Mouse (Mus musculus) cerebellum, postnatal 4 days (tissue): ENCODE data around the gene Ccl3.

Experiments
- DNase-seq, 2 experiments: peaks; one replicate each; pipeline ENCODE4 v3.0.0; 2022; ENCODE audit warnings: low spot score in 2 of 2, mixed read lengths in 1 of 2

Ccl3 gene

DNA sequence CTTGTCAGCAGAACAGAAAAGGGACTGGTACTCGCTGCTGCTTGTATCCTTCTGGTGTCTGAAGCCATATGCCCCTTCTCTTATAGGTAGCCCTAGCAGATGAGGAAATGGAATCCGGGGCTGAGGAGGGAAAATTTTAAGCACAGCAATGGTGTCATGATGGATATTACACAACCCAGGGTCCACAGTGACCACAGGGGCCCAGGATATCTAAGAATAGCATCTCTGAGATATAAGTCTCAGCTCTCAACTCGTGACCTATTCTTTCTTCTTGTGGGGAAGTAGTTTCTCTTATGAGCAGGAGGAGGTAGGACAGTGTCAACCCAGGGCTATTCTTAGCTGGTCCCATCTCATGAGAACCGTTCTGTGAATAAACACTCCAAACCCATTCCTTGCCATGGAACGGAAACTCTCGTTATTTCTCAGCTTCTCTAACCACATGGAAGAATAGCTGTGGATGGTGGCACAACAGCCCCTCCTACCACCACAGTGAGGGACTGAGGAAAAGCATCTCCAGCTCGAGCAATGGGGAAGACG is at the start of gene Ccl3:
TSS of gene Ccl3 (minus strand) at position 51 of the 537 bp plus-strand sequence.
- DNase-seq = no peak

DNA sequence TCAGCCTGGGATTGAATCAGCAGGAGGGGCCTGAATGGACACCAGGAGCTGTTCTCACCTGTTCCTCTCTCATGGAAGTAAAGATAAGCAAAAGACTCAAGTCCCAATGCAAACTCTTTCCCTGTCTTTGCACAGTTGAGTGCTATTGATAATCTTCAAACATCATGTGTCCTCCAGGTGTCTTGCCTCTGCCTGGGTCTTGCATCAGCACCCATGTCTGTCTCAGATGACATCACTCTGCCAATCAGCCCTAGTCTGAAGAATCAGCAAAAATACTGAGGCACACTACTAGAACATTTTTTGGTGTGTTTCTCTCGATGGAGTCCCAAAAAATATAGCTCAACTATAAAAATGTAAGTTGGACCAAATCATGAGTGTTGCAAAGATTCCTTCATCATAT is 42.9 kb upstream of the Ccl3 start:
- DNase-seq = no peak

GRCm38 (mm10) chr11:83689918-83690317 is 40.8 kb upstream of the Ccl3 start:
- DNase-seq = no peak

- DNase-seq = no peak
These were observed 26.5 kb upstream of the Ccl3 start for GRCm38 (mm10) chr11:83675665-83676064.

GRCm38 (mm10) chr11:83671743-83672142 is 22.6 kb upstream of the Ccl3 start:
- no peak for DNase-seq

GRCm38 (mm10) chr11:83663532-83663931 is 14.4 kb upstream of the Ccl3 start:
- no peak for DNase-seq

- no peak for DNase-seq
These were observed 13.0 kb upstream of the Ccl3 start, which contains the start of gene Ccl4 for GRCm38 (mm10) chr11:83662204-83662603. Ccl4 (plus strand) TSS chr11:83662584.

DNA sequence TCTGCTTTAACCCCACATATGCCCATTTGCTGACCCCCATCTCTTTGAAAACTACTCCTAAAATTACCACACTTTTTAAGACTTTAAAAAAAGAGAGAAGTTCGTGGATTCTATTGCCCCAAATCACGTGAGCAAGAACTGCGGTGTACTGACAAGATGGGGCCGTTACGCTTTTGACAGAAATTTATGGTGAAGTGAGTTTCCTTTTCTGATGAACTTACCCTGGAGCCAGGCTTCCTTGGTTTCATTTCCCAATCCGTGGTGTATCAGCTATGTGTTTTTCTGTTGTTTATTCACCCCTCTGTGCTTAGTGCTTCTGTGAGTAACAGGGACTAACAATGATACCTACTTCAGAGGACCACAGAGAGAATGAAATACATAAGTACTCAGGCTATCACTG is 9.6 kb upstream of the Ccl3 start:
- DNase-seq = no peak

DNA sequence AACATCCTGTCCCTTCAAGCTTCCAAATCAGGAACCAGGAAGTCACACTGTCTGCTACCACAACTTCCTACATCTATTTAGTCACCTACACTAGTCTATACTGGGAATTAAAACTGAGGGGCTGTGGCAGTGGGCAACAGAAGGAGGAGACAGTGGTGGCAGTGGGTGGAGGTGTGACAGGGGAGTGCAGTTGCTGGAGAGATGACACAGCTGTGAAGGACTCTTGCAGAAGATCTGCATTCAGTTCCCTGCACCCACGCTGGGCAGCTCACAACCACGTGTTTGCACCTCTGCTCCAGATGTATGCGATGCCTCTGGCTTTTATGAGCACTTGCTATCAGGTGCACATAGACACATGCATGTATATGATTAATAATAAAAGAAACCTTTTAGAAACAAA is 8.4 kb upstream of the Ccl3 start:
- DNase-seq = no peak

- no peak for DNase-seq
These were observed 5.5 kb upstream of the Ccl3 start for GRCm38 (mm10) chr11:83654606-83655005.

DNA sequence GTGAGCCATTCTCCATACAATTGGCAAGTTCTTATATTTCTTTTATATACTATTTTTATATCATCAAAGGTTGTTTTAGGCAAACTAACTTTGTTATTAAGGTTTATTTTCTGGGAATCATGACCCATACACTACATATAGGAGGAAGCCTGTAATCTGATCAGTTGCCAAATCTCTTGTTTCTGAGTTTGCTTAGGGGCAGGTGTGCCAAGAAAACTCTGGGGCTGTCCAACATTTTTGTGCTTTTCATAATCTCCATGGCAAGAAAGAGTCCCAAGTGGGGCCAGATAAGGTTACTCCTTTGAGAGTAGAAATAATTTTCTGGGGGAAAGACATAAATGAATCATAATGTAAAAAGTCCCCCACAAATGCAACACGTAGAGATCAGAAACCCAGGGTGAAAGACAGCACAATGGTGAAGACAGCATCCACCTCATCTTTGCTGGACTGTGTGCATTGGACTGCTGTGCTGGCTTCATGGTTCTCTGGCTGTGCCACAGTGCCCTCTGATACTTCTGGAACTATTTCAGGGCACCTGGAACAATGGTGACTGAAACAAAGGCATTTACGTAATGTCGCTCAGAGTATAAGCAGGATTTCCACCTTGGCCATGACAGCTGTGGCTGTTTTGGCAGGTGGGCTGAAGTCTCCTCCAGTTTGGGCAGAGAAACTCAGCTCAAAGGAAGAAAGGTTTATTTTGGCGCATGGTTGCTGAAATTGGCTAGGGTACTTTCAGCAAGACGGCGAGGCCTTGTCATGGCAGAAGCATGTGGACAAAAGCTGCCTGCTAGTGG is 2.6 kb downstream of the Ccl3 start:
- no peak for DNase-seq

- no peak for DNase-seq
These were observed 3.6 kb downstream of the Ccl3 start, which contains the start of gene Rpl9-ps1 for GRCm38 (mm10) chr11:83645521-83645920. Rpl9-ps1 (minus strand) TSS chr11:83645621.

DNA sequence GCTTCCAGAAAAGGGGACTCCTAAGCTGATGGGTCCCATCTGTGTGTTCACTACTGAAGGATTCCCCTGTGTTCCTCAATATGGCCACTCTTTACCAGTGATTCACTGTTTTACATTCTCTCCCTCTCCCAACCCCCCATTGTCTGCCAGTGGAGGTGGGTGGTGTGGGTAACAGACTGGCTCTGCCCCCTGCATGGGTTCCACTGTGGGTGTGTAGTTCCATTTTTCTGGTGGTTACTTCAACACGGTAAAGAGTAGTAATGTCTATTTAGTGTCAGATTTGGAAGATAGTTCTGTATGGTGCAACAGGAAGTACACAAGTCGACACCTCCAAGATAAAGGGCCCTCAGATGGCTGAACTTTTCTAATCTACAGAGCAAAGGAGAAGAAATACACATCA is 7.9 kb downstream of the Ccl3 start:
- no peak for DNase-seq

GRCm38 (mm10) chr11:83640141-83640540 is 9.0 kb downstream of the Ccl3 start:
- no peak for DNase-seq

- no peak for DNase-seq
These were observed 9.6 kb downstream of the Ccl3 start for GRCm38 (mm10) chr11:83639533-83639932.

- no peak for DNase-seq
These were observed 10.2 kb downstream of the Ccl3 start for GRCm38 (mm10) chr11:83638934-83639333.

DNA sequence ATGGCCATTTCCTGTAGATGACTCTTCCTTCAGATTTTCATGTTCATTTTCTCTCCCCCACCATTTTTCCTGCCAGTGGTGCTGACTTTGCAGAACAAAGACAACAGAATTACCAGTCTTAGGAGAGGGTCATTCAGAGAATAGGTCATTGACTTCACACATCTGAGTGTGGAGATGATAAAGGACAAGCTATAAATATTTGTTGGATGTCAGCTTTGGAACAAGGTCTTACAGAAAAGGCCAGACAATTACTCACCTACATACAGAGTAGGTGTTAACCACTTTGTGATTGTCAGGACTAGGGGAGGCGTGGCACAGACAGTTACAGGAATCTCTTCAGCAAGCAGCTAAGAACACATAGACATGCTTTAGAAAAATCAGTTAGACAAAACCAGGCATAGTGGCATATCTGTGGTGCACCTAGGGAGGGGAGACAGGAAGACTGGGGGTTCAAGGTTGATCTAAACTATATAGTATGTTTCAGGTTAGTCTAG is 12.4 kb downstream of the Ccl3 start:
- no peak for DNase-seq

DNA sequence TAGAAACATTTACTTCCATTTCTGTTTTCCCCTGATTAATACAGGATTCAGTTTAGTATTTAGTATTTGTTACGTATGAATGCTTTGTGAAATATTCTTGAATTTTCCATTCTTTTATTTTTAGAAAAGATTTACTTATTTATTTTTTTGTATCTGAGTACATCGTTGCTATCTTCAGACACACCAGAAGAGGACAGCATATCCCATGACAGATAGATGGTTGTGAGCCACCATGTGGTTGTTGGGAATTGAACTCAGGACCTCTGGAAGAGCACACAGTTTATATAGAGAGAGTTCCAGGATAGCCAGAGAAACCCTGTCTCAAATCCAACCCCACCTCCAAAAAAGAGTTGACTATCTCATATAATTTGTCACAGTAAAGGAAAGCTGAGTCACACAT is 14.3 kb downstream of the Ccl3 start:
- no peak for DNase-seq

DNA sequence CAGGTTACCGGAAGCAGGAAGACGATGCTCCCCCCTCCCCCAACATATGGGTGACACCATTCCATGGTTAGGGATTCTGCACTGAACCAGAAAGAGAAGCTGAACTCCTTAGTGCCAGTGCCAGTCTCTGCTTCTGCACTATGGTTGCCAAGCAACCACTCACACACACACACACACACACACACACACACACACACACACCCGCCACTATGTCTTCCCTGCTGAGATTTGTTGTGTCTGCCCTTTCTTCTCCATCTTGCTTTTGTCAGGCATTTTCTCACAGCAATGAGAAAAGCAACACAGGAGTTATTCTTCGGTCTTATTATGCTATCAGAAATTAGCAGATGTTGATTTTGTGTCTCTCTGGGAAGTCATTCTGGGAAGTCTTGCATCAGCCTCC is 14.7 kb downstream of the Ccl3 start:
- DNase-seq = peak in 1 of 2 experiments; percentile 12

- DNase-seq = peak in 1 of 2 experiments; percentile 9
These were observed 16.4 kb downstream of the Ccl3 start for GRCm38 (mm10) chr11:83632744-83633143.

- DNase-seq = no peak
These were observed 18.1 kb downstream of the Ccl3 start for GRCm38 (mm10) chr11:83631065-83631464.

DNA sequence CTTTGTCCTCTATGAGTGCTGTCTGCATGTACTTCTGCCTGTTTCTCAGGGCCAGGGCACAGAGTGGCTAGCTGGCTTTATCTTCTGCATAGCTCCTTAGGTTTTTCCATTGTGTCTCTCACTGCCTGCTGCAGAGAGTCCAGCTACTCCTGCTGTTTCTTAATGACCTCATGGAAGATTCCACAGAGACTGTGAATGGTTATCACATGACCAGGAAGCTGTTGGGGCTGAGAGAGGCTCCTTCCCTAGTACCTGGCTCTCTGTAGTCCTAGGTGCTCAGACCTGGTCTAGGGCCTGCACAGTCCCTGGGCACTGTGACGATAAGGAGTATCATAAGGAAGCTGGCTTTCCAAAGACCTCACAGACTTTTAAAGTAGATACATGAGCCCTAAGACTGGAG is 18.5 kb downstream of the Ccl3 start:
- no peak for DNase-seq

GRCm38 (mm10) chr11:83628808-83629207 is 20.3 kb downstream of the Ccl3 start:
- no peak for DNase-seq
